Mouse (Mus musculus) limb, embryonic 14.5 days (tissue): ENCODE measurements around the gene Ctdspl. TPM values are rescaled to one million over a fixed set of nuclear protein-coding genes. Genes with fewer than 3 reads are reported as not detected.
A peak's percentile ranks its signal among the peaks of the same experiment; 100 is the strongest.

Experiments
- ATAC-seq: fragments of 200-750 bp; cut with Nextera tagmentation; 2 replicates; pipeline ENCODE4 v1.8.0; 2017; ENCODE audit warnings: low read depth, moderate number of reproducible peaks, moderate TSS enrichment; ENCODE audit not compliant: low FRiP score
- DNase-seq: peaks from one replicate; pipeline ENCODE4 v3.0.0-alpha.2; 2015; ENCODE audit warnings: low spot score
- H3K27ac ChIP-seq: fragments of 300-500 bp; sonication (generic); replicated peaks from 2 replicates; pipeline ENCODE4 v1.5.1; 2014; ENCODE audit warnings: low read depth, mild to moderate bottlenecking, low read length, moderate library complexity, mixed read lengths
- H3K27me3 ChIP-seq: fragments of 300-500 bp; sonication (generic); 2 replicates; pipeline ENCODE4 v1.6.1; 2014; ENCODE audit warnings: low read length, mixed read lengths; ENCODE audit not compliant: control insufficient read depth, insufficient read depth
- H3K36me3 ChIP-seq: fragments of 300-500 bp; sonication (generic); 2 replicates; pipeline ENCODE4 v1.6.1; 2014; ENCODE audit warnings: mild to moderate bottlenecking, low read length, moderate library complexity, mixed read lengths; ENCODE audit not compliant: control insufficient read depth, insufficient read depth
- H3K4me1 ChIP-seq: fragments of 300-500 bp; sonication (generic); 2 replicates; pipeline ENCODE4 v1.6.1; 2014; ENCODE audit warnings: antibody characterized with exemption, low read length, mixed read lengths; ENCODE audit not compliant: control insufficient read depth, insufficient read depth
- H3K4me2 ChIP-seq: fragments of 300-500 bp; sonication (generic); replicated peaks from 2 replicates; pipeline ENCODE4 v1.6.1; 2014; ENCODE audit warnings: low read depth, mild to moderate bottlenecking, low read length, moderate library complexity; ENCODE audit not compliant: severe bottlenecking
- H3K4me3 ChIP-seq: fragments of 300-500 bp; sonication (generic); replicated peaks from 2 replicates; pipeline ENCODE4 v1.5.1; 2014; ENCODE audit warnings: low read length
- H3K9ac ChIP-seq: fragments of 300-500 bp; sonication (generic); 2 replicates; pipeline ENCODE4 v1.6.1; 2014; ENCODE audit warnings: mild to moderate bottlenecking, low read depth, low read length, moderate library complexity; ENCODE audit not compliant: severe bottlenecking
- H3K9me3 ChIP-seq: fragments of 300-500 bp; sonication (generic); 2 replicates; pipeline ENCODE4 v1.6.1; 2016; ENCODE audit warnings: low read length; ENCODE audit not compliant: control insufficient read depth
- POLR2A ChIP-seq: fragments of 200-500 bp; IDR thresholded peaks from 2 replicates; pipeline ENCODE4 v1.8.0; 2012; ENCODE audit warnings: inconsistent platforms, mild to moderate bottlenecking, moderate library complexity, borderline replicate concordance; ENCODE audit not compliant: insufficient read depth, insufficient read length; ENCODE audit errors: extremely low read depth
- WGBS: fragments of 180-500 bp; shearing (Covaris S2); extraction: QIAGEN DNeasy Blood & Tissue Kit; methylation state at CpG from one replicate; pipeline ENCODE4 v1.1.7; 2014; 5-methylcytosine and 5-hydroxymethylcytosine counted together
- polyA plus RNA-seq, 2 experiments: library from polyadenylated mRNA; depleted of rRNA in 1 of 2; stranded (reverse) in 1 of 2; unstranded in 1 of 2; fragments of >200 nt; fragmentation: Nextera tagmentation in 1 of 2; extraction: Ambion mirVana in 1 of 2; gene quantifications; 2 replicates each; pipeline versions ENCODE4 v1.2.1 to v1.2.3; 2012 to 2014

Gene Ctdspl
- polyA plus RNA-seq, 2 experiments = 23.8 to 38.0 TPM

DNA sequence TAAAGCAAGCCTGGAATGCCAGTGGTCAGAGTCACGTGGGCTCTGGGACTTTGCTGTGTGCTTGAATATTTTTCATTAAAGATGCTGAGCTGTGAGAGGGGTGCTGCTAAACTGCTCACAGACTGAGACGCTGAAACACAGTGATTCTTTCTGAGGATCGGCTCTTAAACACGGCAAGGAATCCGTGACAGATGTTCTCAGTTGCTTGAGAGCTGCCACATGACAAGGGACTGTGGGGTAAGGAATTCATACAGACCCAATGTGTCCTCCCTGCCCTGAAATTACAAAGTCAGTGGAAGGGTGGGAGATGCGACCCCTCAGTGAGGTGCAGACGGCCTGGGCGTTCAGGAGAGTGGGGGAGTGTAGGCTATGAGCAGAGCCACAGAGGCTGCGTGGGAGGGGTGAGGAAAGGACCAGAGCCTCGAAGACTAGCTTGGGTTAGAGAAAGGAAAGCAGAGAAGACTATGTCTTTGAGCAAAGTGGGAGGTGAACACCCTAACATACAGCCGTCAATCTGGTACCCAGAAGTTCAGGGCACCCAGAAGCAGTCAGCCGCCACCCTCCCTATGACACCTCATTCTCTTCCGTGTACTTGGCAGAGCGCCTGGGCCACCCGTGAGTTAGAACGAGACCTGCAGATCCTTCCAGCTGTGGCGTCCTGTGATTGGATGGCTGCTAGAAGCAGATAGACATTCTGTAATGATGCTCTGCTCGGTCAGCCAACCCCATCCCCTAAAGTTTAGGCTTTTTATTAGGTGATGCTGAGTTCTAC, 38.2 kb downstream of the Ctdspl start:
- 33% methylated on average over 18 of the region's 18 CpGs for WGBS
- DNase-seq = peak; percentile 35
- no peak for TF ChIP-seq POLR2A
- Histone ChIP-seq H3K4me3 (no peak overlapping the region), H3K27me3 (no peaks in the 10 kb centered on the region), H3K36me3 (peaks cover 19% of the 10 kb centered on the region), H3K27ac (peak overlapping the region; percentile 43; the same call in 1 of the 2 replicates), H3K9me3 (no peaks in the 10 kb centered on the region), H3K4me2 (0 out of 2 replicates have a peak overlapping the region, but pooled peaks have one; percentile 3), H3K4me1 (peaks cover 21% of the 10 kb centered on the region), H3K9ac (no peak overlapping the region)
- ATAC-seq = peak; percentile 70

DNA sequence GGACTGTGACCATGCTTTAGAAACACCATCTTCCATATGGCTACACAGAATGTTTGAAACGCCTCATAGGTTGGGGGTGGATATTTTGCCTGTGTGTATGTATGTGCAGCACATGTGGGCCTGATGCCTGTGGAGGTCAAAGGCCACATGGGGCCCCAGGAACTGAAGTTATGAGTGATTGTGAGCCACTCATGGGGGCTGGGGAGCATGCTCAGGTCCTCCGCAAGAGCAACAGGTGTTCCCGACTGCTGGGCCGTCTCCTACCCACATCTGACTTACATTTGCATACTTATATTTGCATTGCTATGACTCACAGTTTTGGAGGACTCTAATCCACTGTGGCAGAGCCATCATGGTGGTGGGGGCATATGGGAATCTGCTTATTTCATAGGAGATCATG, 43.6 kb downstream of the Ctdspl start:
- H3K9me3 ChIP-seq = no peaks in the 10 kb centered on the region
- H3K27ac ChIP-seq = no peak overlapping the region
- no peak overlapping the region for H3K4me2 ChIP-seq
- H3K4me1 ChIP-seq = peaks cover 16% of the 10 kb centered on the region
- H3K36me3 ChIP-seq = peaks cover 25% of the 10 kb centered on the region
- DNase-seq = no peak
- no peak for ATAC-seq
- WGBS = 68% methylated on average over 4 of the region's 4 CpGs
- TF ChIP-seq POLR2A = no peak
- H3K9ac ChIP-seq = no peak overlapping the region
- H3K4me3 ChIP-seq = no peak overlapping the region
- H3K27me3 ChIP-seq = no peaks in the 10 kb centered on the region

DNA sequence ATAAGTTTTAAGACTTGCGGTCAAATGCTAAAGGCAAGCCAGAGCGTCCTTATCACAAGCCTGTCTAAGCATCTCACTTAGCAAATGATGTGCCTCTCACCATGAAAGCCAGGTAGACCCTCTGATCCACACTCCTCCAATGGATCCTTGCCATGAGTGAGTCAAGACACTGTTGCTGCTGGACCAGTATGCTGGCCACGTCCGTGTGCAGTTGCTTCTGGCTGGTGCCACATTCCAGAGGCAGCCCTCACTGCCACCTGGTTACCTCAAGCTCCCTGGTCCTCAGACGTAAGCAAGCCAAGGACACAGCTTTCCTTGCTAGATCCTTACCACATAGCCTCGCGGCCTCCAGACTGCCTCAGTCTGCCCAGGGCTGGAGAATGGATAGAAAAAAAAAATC, 46.8 kb downstream of the Ctdspl start:
- H3K36me3 ChIP-seq = peaks cover 6% of the 10 kb centered on the region; the same call in 1 of the 2 replicates
- 74% methylated on average over 7 of the region's 7 CpGs for WGBS
- ATAC-seq (no peak), DNase-seq (no peak)
- no peak overlapping the region for H3K4me3 ChIP-seq
- H3K27me3 ChIP-seq = no peaks in the 10 kb centered on the region
- H3K4me1 ChIP-seq = peaks cover 27% of the 10 kb centered on the region
- H3K9ac ChIP-seq = no peak overlapping the region
- TF ChIP-seq POLR2A = no peak
- no peak overlapping the region for H3K27ac ChIP-seq
- no peak overlapping the region for H3K4me2 ChIP-seq
- H3K9me3 ChIP-seq = no peaks in the 10 kb centered on the region

DNA sequence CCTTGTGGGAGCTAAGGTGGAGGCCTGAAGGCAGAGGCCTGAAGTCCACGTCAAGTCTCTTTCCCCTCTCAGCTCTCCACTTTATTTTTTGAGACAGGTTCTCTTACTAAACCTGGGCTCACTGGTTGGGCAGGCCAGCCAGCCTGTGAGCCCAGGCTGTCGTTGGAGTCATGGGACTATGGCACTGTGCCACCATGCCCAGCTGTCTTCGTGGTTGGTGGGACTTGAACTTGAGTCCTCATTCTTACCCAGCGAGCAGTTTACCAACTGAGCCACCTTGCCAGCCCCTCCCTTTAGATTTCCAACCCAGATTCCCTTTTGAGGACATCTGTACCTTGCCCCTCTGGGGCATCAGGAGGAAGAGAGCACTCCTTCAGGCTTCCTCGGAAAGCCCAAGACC, 47.3 kb downstream of the Ctdspl start:
- ATAC-seq (no peak), DNase-seq (no peak)
- TF ChIP-seq POLR2A = no peak
- H3K4me2 ChIP-seq = no peak overlapping the region
- H3K27ac ChIP-seq = peak overlapping the region; percentile 71; the same call in 1 of the 2 replicates
- WGBS = 64% methylated on average over 5 of the region's 5 CpGs
- no peaks in the 10 kb centered on the region for H3K9me3 ChIP-seq
- peaks cover 32% of the 10 kb centered on the region for H3K4me1 ChIP-seq
- no peak overlapping the region for H3K4me3 ChIP-seq
- H3K36me3 ChIP-seq = peaks cover 6% of the 10 kb centered on the region; the same call in 1 of the 2 replicates
- no peak overlapping the region for H3K9ac ChIP-seq
- H3K27me3 ChIP-seq = no peaks in the 10 kb centered on the region

DNA sequence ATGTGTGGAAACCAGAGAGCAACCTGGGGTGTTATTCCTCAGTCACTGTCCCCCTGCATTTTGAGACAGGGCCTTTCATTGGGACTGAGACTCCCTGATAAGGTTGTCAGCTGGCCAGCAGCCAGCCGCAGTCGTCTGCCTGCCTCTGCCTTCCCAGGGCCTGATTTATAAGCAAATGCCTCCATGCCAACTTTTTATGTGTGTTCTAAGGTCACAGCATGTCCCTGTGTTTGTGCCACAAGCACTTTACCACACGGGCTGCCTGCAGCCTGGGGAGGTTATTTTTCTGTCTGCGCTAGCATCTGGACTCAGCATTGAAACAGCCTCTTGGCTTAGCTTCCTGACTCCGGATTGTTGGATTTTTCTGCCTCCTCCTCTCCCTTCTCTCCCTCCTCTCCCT, 47.9 kb downstream of the Ctdspl start:
- Histone ChIP-seq H3K9ac (no peak overlapping the region), H3K9me3 (no peaks in the 10 kb centered on the region), H3K4me2 (no peak overlapping the region), H3K4me3 (no peak overlapping the region), H3K27me3 (no peaks in the 10 kb centered on the region), H3K4me1 (peaks cover 38% of the 10 kb centered on the region), H3K36me3 (peaks cover 6% of the 10 kb centered on the region; the same call in 1 of the 2 replicates), H3K27ac (peak overlapping the region; percentile 71)
- DNase-seq = peak; percentile 39
- TF ChIP-seq POLR2A = no peak
- 22% methylated on average over 5 of the region's 5 CpGs for WGBS
- ATAC-seq = no peak
